Mouse (Mus musculus): Measurements from ENCODE around the gene Ltf. TPM values are rescaled to one million over a fixed set of nuclear protein-coding genes. Genes with fewer than 3 reads are reported as not detected.

The Ltf gene
- total and polyA plus RNA-seq, 2 experiments from 2014 or later = 0.72 to 25.2 TPM

- DNase-seq (ENCODE audit: low spot score) = no peak
- peaks cover 17% of the 10 kb centered on the region for H3K9me3 ChIP-seq (replicated peaks; ENCODE audit: control insufficient read depth, low read length)
- no peak overlapping the region for H3K27ac ChIP-seq (ENCODE audit: low read depth)
- H3K27me3 ChIP-seq (ENCODE audit: control insufficient read depth, insufficient read depth, low read length) = no peaks in the 10 kb centered on the region
- 73% methylated on average over 5 of the region's 5 CpGs for WGBS
- no peaks in the 10 kb centered on the region for H3K36me3 ChIP-seq (replicated peaks; ENCODE audit: control insufficient read depth, insufficient read depth, low read length)
- H3K4me1 ChIP-seq (ENCODE audit: control insufficient read depth, insufficient read depth) = no peaks in the 10 kb centered on the region
- H3K4me3 ChIP-seq (ENCODE audit: low read depth, low read length) = no peak overlapping the region
- TF ChIP-seq CTCF (IDR thresholded peaks at IDR 0.05; ENCODE audit: low read depth) (peak; percentile 17; the same call in 1 of the 2 replicates), EP300 (IDR thresholded peaks at IDR 0.05; ENCODE audit: low read depth) (no peak)
- no peak overlapping the region for H3K4me2 ChIP-seq (ENCODE audit: low read depth, low read length)
- no peak for ATAC-seq (ENCODE audit: insufficient read depth, low read depth)
- no peak overlapping the region for H3K9ac ChIP-seq (replicated peaks; ENCODE audit: low read depth, low read length)
Observed at GRCm38 (mm10) chr9:111077745-111078144, 58.7 kb downstream of the Ltf start.

DNA sequence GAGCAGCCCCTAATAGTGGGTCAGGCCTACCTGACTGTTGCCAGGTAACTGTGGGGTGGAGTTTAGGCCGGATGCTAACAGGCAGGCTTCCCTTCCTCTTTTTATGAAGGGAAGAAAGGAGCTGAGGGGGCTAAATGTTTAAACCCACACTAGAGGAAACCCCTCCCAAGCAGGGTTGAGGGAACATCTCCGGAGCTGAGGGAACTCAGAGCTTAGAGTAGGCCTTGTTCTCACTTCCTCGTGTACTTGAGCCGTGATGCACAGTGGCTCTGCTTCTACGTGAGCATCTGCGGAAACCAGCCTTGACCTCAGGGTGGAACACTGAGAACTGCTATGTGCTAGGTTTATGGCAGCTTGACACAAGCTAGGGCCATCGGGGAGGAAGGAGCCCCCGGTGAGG is 61.7 kb downstream of the Ltf start:
- Histone ChIP-seq H3K27me3 (ENCODE audit: control insufficient read depth, insufficient read depth, low read length) (no peaks in the 10 kb centered on the region), H3K36me3 (replicated peaks; ENCODE audit: control insufficient read depth, insufficient read depth, low read length) (no peaks in the 10 kb centered on the region), H3K9me3 (replicated peaks; ENCODE audit: control insufficient read depth, low read length) (0 out of 2 replicates have a peak, but pooled peaks cover 7% of the 10 kb centered on the region), H3K9ac (replicated peaks; ENCODE audit: low read depth, low read length) (no peak overlapping the region), H3K4me3 (ENCODE audit: low read depth, low read length) (no peak overlapping the region), H3K4me1 (ENCODE audit: control insufficient read depth, insufficient read depth) (no peaks in the 10 kb centered on the region), H3K27ac (ENCODE audit: low read depth) (no peak overlapping the region), H3K4me2 (ENCODE audit: low read depth, low read length) (no peak overlapping the region)
- DNase-seq (ENCODE audit: low spot score) = no peak
- 91% methylated on average over 8 of the region's 8 CpGs for WGBS
- TF ChIP-seq EP300 (IDR thresholded peaks at IDR 0.05; ENCODE audit: low read depth) (no peak), CTCF (IDR thresholded peaks at IDR 0.05; ENCODE audit: low read depth) (no peak)
- no peak for ATAC-seq (ENCODE audit: insufficient read depth, low read depth)

DNA sequence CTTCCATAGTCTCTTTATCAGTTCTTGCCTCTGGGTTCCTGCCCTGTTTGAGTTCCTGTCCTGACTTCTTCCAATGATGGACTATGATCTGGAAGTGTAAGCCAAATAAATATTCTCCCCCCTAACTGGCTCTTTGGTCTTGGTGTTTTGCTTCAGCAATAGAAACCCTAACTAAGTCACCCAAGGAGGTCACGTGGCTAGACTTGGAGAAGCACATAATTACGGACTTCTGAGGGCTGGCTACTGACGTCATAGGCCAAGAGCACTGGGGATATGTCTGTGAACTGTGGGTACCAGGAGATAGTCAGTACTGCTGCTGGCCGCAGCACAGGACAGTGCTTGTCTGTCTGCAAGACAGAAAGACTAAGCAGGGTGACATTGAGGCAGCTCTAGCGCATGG is 62.7 kb downstream of the Ltf start:
- Histone ChIP-seq H3K9me3 (replicated peaks; ENCODE audit: control insufficient read depth, low read length) (0 out of 2 replicates have a peak, but pooled peaks cover 7% of the 10 kb centered on the region), H3K27ac (ENCODE audit: low read depth) (no peak overlapping the region), H3K4me3 (ENCODE audit: low read depth, low read length) (no peak overlapping the region), H3K27me3 (ENCODE audit: control insufficient read depth, insufficient read depth, low read length) (no peaks in the 10 kb centered on the region), H3K9ac (replicated peaks; ENCODE audit: low read depth, low read length) (no peak overlapping the region), H3K36me3 (replicated peaks; ENCODE audit: control insufficient read depth, insufficient read depth, low read length) (no peaks in the 10 kb centered on the region), H3K4me1 (ENCODE audit: control insufficient read depth, insufficient read depth) (no peaks in the 10 kb centered on the region), H3K4me2 (ENCODE audit: low read depth, low read length) (no peak overlapping the region)
- TF ChIP-seq EP300 (IDR thresholded peaks at IDR 0.05; ENCODE audit: low read depth) (no peak), CTCF (IDR thresholded peaks at IDR 0.05; ENCODE audit: low read depth) (no peak)
- WGBS = 82% methylated on average over 5 of the region's 5 CpGs
- no peak for ATAC-seq (ENCODE audit: insufficient read depth, low read depth)
- DNase-seq (ENCODE audit: low spot score) = no peak

GRCm38 (mm10) chr9:111085329-111085728 is 66.3 kb downstream of the Ltf start:
- Histone ChIP-seq H3K27me3 (ENCODE audit: control insufficient read depth, insufficient read depth, low read length) (peaks cover 4% of the 10 kb centered on the region; the same call in 1 of the 2 replicates), H3K9ac (replicated peaks; ENCODE audit: low read depth, low read length) (no peak overlapping the region), H3K9me3 (replicated peaks; ENCODE audit: control insufficient read depth, low read length) (no peaks in the 10 kb centered on the region), H3K4me1 (ENCODE audit: control insufficient read depth, insufficient read depth) (peaks cover 11% of the 10 kb centered on the region), H3K27ac (ENCODE audit: low read depth) (no peak overlapping the region), H3K4me2 (ENCODE audit: low read depth, low read length) (no peak overlapping the region), H3K36me3 (replicated peaks; ENCODE audit: control insufficient read depth, insufficient read depth, low read length) (no peaks in the 10 kb centered on the region), H3K4me3 (ENCODE audit: low read depth, low read length) (no peak overlapping the region)
- TF ChIP-seq EP300 (IDR thresholded peaks at IDR 0.05; ENCODE audit: low read depth) (no peak), CTCF (IDR thresholded peaks at IDR 0.05; ENCODE audit: low read depth) (no peak)
- no peak for ATAC-seq (ENCODE audit: insufficient read depth, low read depth)
- DNase-seq (ENCODE audit: low spot score) = no peak
- WGBS = 44% methylated on average over 4 of the region's 4 CpGs

GRCm38 (mm10) chr9:111086137-111086536 is 67.1 kb downstream of the Ltf start:
- TF ChIP-seq CTCF (IDR thresholded peaks at IDR 0.05; ENCODE audit: low read depth) = no peak
- no peak for TF ChIP-seq EP300 (IDR thresholded peaks at IDR 0.05; ENCODE audit: low read depth)
- Histone ChIP-seq H3K27ac (ENCODE audit: low read depth) (no peak overlapping the region), H3K36me3 (replicated peaks; ENCODE audit: control insufficient read depth, insufficient read depth, low read length) (no peaks in the 10 kb centered on the region), H3K9ac (replicated peaks; ENCODE audit: low read depth, low read length) (no peak overlapping the region), H3K4me3 (ENCODE audit: low read depth, low read length) (no peak overlapping the region), H3K9me3 (replicated peaks; ENCODE audit: control insufficient read depth, low read length) (no peaks in the 10 kb centered on the region), H3K4me2 (ENCODE audit: low read depth, low read length) (no peak overlapping the region), H3K27me3 (ENCODE audit: control insufficient read depth, insufficient read depth, low read length) (peaks cover 4% of the 10 kb centered on the region; the same call in 1 of the 2 replicates), H3K4me1 (ENCODE audit: control insufficient read depth, insufficient read depth) (peaks cover 11% of the 10 kb centered on the region)
- 64% methylated on average over 6 of the region's 6 CpGs for WGBS
- ATAC-seq (ENCODE audit: insufficient read depth, low read depth) (no peak), DNase-seq (ENCODE audit: low spot score) (no peak)

GRCm38 (mm10) chr9:111086995-111087606 is 68.0 kb downstream of the Ltf start:
- Histone ChIP-seq H3K4me1 (ENCODE audit: control insufficient read depth, insufficient read depth) (peaks cover 11% of the 10 kb centered on the region), H3K9me3 (replicated peaks; ENCODE audit: control insufficient read depth, low read length) (no peaks in the 10 kb centered on the region), H3K9ac (replicated peaks; ENCODE audit: low read depth, low read length) (no peak overlapping the region), H3K27ac (ENCODE audit: low read depth) (no peak overlapping the region), H3K36me3 (replicated peaks; ENCODE audit: control insufficient read depth, insufficient read depth, low read length) (no peaks in the 10 kb centered on the region), H3K4me3 (ENCODE audit: low read depth, low read length) (no peak overlapping the region), H3K27me3 (ENCODE audit: control insufficient read depth, insufficient read depth, low read length) (peaks cover 4% of the 10 kb centered on the region; the same call in 1 of the 2 replicates), H3K4me2 (ENCODE audit: low read depth, low read length) (no peak overlapping the region)
- ATAC-seq (ENCODE audit: insufficient read depth, low read depth) = no peak
- DNase-seq (ENCODE audit: low spot score) = no peak
- TF ChIP-seq EP300 (IDR thresholded peaks at IDR 0.05; ENCODE audit: low read depth) (no peak), CTCF (IDR thresholded peaks at IDR 0.05; ENCODE audit: low read depth) (no peak)
- 29% methylated on average over 3 of the region's 3 CpGs for WGBS
